Mouse (Mus musculus) testis, adult 2 months (tissue): ENCODE data around the gene Sae1.

ENCODE experiments used
- CTCF ChIP-seq: fragments of 200-500 bp; IDR thresholded peaks from 2 replicates; pipeline ENCODE4 v1.5.1; 2012; ENCODE audit warnings: low read depth, mild to moderate bottlenecking, inconsistent platforms, low read length, moderate library complexity; ENCODE audit not compliant: control insufficient read depth, insufficient read depth, insufficient replicate concordance
- POLR2A ChIP-seq: fragments of 200-500 bp; IDR thresholded peaks from 2 replicates; pipeline ENCODE4 v1.6.1; 2012; ENCODE audit warnings: low read depth, mild to moderate bottlenecking, inconsistent platforms, low read length, moderate library complexity; ENCODE audit not compliant: control insufficient read depth

DNA sequence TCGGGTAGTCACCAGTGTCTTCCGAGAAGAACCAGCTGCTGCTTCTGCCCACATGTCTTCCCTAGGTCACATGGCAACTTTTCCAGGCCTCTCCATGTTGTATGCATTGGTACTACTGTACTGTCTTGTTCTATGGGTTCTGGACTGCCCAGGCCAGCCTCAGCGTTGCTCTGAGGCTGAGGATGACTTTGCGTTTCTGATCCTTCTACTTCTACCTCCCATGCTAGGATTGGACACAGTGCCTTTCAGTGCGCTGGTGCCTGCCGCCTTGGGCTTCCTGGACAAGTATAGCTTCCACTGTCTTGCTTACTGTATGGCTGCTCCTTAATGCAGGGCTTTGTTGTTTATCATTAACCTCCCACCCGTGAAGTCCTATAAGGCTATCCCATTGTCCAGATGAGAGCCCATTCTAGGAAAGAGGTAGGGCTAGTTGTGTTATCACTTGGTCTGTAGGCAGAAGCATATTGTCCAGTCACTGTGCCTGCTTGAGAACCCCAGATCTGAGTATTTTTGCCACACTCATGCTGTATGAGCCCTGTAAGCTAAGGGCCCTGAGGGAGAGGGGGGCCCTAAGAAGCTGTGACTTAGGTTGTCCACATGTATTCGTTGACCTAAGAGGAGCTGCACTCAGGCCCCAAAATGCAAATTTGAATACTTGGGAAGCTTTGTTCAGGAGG is 24.8 kb upstream of the Sae1 start:
- TF ChIP-seq POLR2A (no peak), CTCF (no peak)
